Mouse (Mus musculus) olfactory bulb, adult 2 months (tissue): Measurements from ENCODE around the gene Tbc1d1.

Experiments used
- CTCF ChIP-seq: fragments of 200-500 bp; IDR thresholded peaks from 2 replicates; pipeline ENCODE4 v1.5.1; 2012; ENCODE audit warnings: low read depth, mild to moderate bottlenecking, low read length, moderate library complexity; ENCODE audit not compliant: insufficient read depth
- POLR2A ChIP-seq: fragments of 200-500 bp; IDR thresholded peaks from 2 replicates; pipeline ENCODE4 v1.6.1; 2012; ENCODE audit warnings: mild to moderate bottlenecking, low read depth, low read length, moderate library complexity; ENCODE audit not compliant: insufficient read depth

DNA sequence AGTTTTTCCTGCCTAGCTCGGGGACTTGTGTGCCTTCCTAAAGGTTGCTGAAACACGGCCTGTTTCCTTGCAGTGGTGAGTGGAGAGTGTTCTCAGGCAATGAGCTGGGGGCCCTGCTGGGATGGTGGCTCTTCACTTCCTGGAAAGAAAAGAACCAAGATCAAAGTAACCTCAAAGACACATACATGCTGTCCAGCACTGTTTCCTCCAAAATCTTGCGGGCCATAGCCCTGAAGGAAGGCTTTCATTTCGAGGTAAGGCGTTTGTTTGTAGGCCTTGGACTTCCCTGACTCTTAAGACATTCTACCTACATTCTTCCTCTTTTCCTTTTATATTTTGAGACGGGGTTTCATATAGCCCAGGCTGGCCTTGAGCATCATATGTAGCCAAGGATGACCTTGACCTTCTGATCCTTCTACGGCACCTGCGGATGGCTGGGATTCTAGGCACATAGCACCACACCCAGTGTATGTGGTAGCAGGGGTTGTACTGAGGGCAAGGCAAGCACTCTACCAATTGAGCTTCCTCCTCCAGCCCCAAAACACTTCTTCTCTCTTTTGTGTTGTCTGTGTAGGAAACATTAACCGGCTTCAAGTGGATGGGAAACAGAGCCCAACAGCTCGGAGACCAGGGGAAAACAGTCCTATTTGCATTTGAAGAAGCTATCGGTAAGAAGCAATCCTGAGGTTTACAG lies 48.4 kb upstream of the Tbc1d1 start:
- TF ChIP-seq CTCF (no peak), POLR2A (no peak)
